Mouse (Mus musculus) embryonic facial prominence, embryonic 14.5 days (tissue): Measurements from ENCODE around the gene Slc44a4. TPM values are rescaled to one million over a fixed set of nuclear protein-coding genes. Genes with fewer than 3 reads are reported as not detected.

Experiments
- ATAC-seq: fragments of 200-750 bp; cut with Nextera tagmentation; 2 replicates; pipeline ENCODE4 v1.8.0; 2017; ENCODE audit warnings: low read depth, moderate number of reproducible peaks, moderate TSS enrichment
- DNase-seq: peaks from one replicate; pipeline ENCODE4 v3.0.0-alpha.2; 2015; ENCODE audit warnings: low spot score
- H3K27ac ChIP-seq: fragments of 300-500 bp; sonication (generic); replicated peaks from 2 replicates; pipeline ENCODE4 v1.5.1; 2014; ENCODE audit warnings: low read depth, mild to moderate bottlenecking, low read length, moderate library complexity
- H3K27me3 ChIP-seq: fragments of 300-500 bp; sonication (generic); replicated peaks from 2 replicates; pipeline ENCODE4 v1.6.1; 2014; ENCODE audit warnings: low read length; ENCODE audit not compliant: control insufficient read depth, insufficient read depth
- H3K36me3 ChIP-seq: fragments of 300-500 bp; sonication (generic); 2 replicates; pipeline ENCODE4 v1.6.1; 2014; ENCODE audit warnings: low read length, mixed read lengths; ENCODE audit not compliant: control insufficient read depth, insufficient read depth
- H3K4me1 ChIP-seq: fragments of 300-500 bp; sonication (generic); 2 replicates; pipeline ENCODE4 v1.6.1; 2014; ENCODE audit warnings: antibody characterized with exemption, low read length; ENCODE audit not compliant: control insufficient read depth, insufficient read depth
- H3K4me2 ChIP-seq: fragments of 300-500 bp; sonication (generic); 2 replicates; pipeline ENCODE4 v1.6.1; 2014; ENCODE audit warnings: low read depth, mild to moderate bottlenecking, low read length, moderate library complexity, mixed read lengths
- H3K4me3 ChIP-seq: fragments of 300-500 bp; sonication (generic); 2 replicates; pipeline ENCODE4 v1.5.1; 2014; ENCODE audit warnings: low read depth, mild to moderate bottlenecking, low read length
- H3K9ac ChIP-seq: fragments of 300-500 bp; sonication (generic); 2 replicates; pipeline ENCODE4 v1.6.1; 2014; ENCODE audit warnings: low read depth, mild to moderate bottlenecking, low read length, moderate library complexity, mixed read lengths
- H3K9me3 ChIP-seq: fragments of 300-500 bp; sonication (generic); 2 replicates; pipeline ENCODE4 v1.6.1; 2016; ENCODE audit warnings: low read length; ENCODE audit not compliant: control insufficient read depth
- WGBS: fragments of 180-500 bp; shearing (Covaris S2); extraction: QIAGEN DNeasy Blood & Tissue Kit; methylation state at CpG from one replicate; pipeline ENCODE4 v1.1.7; 2014; 5-methylcytosine and 5-hydroxymethylcytosine counted together
- polyA plus RNA-seq: library from polyadenylated mRNA; unstranded; fragments of >200 nt; fragmentation: Nextera tagmentation; extraction: Ambion mirVana; gene quantifications from 2 replicates; pipeline ENCODE4 v1.2.1, GENCODE M21; 2014

The Slc44a4 gene
- polyA plus RNA-seq, 1 experiment from 2014 or later, result 0.53 TPM

DNA sequence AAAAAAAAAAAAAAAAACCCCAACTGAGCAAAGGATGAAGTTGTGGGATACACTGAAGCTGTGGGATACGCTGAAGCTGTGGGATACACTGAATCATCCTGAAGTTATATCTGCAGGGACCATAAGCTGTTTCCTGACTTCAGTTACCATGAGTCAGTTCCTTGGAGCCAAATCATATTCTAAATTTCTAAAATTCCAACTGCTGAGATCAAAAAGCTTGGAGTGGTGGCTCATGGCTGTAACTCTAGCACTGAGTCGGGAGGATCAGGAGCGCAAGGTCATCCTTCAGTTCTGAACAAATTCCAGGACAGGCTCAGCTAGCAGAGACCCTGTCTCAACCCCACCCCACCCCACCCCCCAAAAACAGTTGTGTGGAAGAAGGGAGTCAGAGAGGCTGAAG is 28.7 kb upstream of the Slc44a4 start:
- no peak for ATAC-seq
- H3K4me1 ChIP-seq, result peaks cover 6% of the 10 kb centered on the region; the same call in 1 of the 2 replicates
- 61% methylated on average over 3 of the region's 3 CpGs for WGBS
- no peaks in the 10 kb centered on the region for H3K9me3 ChIP-seq
- no peak overlapping the region for H3K4me2 ChIP-seq
- no peak overlapping the region for H3K27ac ChIP-seq
- H3K4me3 ChIP-seq, result no peak overlapping the region
- no peaks in the 10 kb centered on the region for H3K36me3 ChIP-seq
- no peaks in the 10 kb centered on the region for H3K27me3 ChIP-seq
- H3K9ac ChIP-seq, result no peak overlapping the region
- DNase-seq, result no peak

DNA sequence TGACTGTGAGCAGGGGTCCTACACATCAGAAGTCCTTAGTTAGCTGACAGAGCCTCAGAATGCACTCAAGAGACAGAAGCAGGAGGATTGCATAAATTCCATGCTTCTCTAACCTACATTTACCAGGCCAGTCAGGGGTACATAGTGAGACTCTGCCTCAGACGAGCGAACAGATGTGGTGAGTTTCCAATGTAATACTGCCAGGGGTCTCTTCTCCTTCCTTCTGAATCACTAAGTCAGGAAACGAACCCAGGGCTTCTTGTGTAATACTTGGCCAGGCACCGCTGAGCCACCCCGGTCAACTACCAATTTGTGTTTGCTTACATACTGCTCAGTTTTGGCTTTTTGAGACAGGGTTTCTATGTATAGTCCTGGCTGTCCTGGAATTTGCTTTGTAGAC is 26.3 kb upstream of the Slc44a4 start:
- no peak overlapping the region for H3K4me2 ChIP-seq
- no peaks in the 10 kb centered on the region for H3K27me3 ChIP-seq
- DNase-seq (no peak), ATAC-seq (no peak)
- H3K36me3 ChIP-seq, result no peaks in the 10 kb centered on the region
- no peak overlapping the region for H3K27ac ChIP-seq
- WGBS, result 85% methylated on average over 5 of the region's 5 CpGs
- H3K9ac ChIP-seq, result no peak overlapping the region
- H3K4me3 ChIP-seq, result no peak overlapping the region
- no peaks in the 10 kb centered on the region for H3K9me3 ChIP-seq
- H3K4me1 ChIP-seq, result no peaks in the 10 kb centered on the region; the same call in 1 of the 2 replicates

- H3K4me2 ChIP-seq, result no peak overlapping the region
- H3K27ac ChIP-seq, result no peak overlapping the region
- no peak overlapping the region; the same call in 1 of the 2 replicates for H3K9ac ChIP-seq
- ATAC-seq, result no peak
- DNase-seq, result no peak
- H3K4me1 ChIP-seq, result no peaks in the 10 kb centered on the region
- no peaks in the 10 kb centered on the region for H3K27me3 ChIP-seq
- no peak overlapping the region for H3K4me3 ChIP-seq
- WGBS, result 82% methylated on average over 12 of the region's 12 CpGs
- H3K36me3 ChIP-seq, result no peaks in the 10 kb centered on the region
- H3K9me3 ChIP-seq, result no peaks in the 10 kb centered on the region
Measured at GRCm38 (mm10) chr17:34890074-34890743, 24.1 kb upstream of the Slc44a4 start.

DNA sequence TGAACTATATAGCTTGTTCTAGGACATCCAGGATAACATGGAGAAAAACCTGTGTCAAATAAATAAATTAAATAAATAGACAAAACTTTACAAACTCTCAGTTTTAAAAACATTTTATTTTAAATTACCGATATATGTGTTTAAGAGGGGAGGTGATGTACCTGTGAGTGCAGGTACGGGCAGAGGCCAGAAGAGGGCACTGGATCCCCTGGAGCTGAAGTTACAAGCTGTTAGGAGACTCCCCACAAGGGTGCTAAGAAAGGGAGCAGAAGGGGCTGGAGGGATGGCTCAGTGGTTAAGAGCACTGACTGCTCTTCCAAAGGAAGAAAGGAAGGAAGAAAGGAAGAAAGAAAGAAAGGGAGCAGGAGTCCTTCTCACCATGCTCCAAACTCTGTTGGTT is 22.9 kb upstream of the Slc44a4 start:
- ATAC-seq (no peak), DNase-seq (no peak)
- WGBS, result 87% methylated on average over 2 of the region's 2 CpGs
- H3K27me3 ChIP-seq, result no peaks in the 10 kb centered on the region
- H3K4me2 ChIP-seq, result no peak overlapping the region
- H3K9ac ChIP-seq, result no peak overlapping the region
- H3K4me1 ChIP-seq, result peaks cover 4% of the 10 kb centered on the region; the same call in 1 of the 2 replicates
- no peak overlapping the region for H3K27ac ChIP-seq
- H3K36me3 ChIP-seq, result peaks cover 6% of the 10 kb centered on the region; the same call in 1 of the 2 replicates
- H3K9me3 ChIP-seq, result no peaks in the 10 kb centered on the region
- H3K4me3 ChIP-seq, result no peak overlapping the region

DNA sequence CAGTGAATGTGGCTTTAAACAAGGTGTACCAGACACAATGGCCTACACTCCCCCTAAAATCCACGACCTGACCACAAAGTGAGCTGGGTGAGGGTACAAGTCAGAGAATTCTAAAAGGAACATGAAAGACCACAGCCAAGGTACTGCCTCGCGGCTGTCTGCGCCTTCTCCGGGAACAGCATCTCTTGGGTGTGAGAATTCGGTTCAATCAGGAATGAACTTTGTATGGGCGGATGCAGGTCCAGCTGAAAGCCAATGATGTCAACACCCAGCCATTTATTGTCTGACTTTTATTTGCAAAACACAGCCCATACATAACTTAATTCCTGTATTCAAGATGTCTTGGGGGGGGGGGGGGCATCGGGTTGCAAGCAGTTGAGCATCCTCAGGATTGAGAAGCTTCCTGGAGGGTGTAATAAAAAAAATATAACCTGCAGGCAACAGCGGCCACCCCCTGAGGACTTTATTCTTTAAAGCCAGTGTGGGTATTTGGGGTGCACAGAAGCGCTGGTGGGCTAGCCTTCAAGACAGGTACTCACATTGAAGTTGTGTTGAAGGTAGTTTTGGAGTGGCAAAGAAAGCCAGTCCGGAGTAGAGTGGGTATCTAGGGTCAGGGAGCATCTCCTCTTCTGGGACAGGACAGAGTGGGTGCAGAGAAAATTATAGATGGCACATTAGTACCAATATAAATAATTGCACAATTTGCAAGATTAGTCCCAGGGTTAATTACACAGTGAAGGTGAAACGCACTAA is 21.0 kb upstream of the Slc44a4 start:
- 71% methylated on average over 12 of the region's 12 CpGs for WGBS

DNA sequence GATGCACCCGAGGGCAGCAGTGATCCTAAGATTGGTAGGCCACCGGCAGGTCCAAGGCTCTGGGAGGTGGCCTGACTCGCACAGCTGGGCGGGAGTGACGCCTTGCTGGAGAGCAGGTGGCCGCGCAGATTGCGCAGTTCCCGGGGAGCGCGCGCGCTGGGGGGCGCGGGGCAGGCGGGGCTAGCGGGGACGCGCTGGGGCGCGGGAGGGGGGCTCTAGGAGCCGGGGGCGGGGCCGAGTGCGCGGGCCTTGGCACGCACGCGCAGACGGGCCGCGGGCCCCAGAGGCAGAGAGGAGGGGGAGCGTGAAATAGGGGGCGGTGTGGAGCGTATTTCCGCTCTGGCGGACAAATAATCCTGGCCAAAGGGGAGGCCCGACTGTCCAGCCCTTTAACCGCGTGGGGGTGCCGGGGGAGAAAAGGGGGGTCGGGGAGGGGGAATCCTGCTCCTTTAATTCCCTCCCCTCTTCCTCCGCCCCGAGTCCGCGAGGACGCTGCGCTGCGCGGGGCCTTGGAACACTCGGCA is 20.1 kb upstream of the Slc44a4 start:
- ATAC-seq (peak; percentile 90), DNase-seq (peak; percentile 97)
- Histone ChIP-seq H3K4me2 (peak overlapping the region; percentile 84), H3K36me3 (peaks cover 9% of the 10 kb centered on the region; the same call in 1 of the 2 replicates), H3K4me3 (peak overlapping the region; percentile 80), H3K27ac (peak overlapping the region; percentile 90), H3K9ac (peak overlapping the region; percentile 91), H3K9me3 (no peaks in the 10 kb centered on the region), H3K27me3 (no peaks in the 10 kb centered on the region), H3K4me1 (peaks cover 12% of the 10 kb centered on the region; the same call in 1 of the 2 replicates)
- 0% methylated on average over 10 of the region's 51 CpGs for WGBS

More for the DNA sequence above, 21.0 kb upstream of the Slc44a4 start:
- no peak for DNase-seq
- Histone ChIP-seq H3K27ac (peak overlapping the region; percentile 78; the same call in 1 of the 2 replicates), H3K9me3 (no peaks in the 10 kb centered on the region), H3K27me3 (no peaks in the 10 kb centered on the region), H3K4me2 (peak overlapping the region; percentile 84), H3K9ac (peak overlapping the region; percentile 91; the same call in 1 of the 2 replicates), H3K4me3 (peak overlapping the region; percentile 80; the same call in 1 of the 2 replicates), H3K36me3 (peaks cover 9% of the 10 kb centered on the region; the same call in 1 of the 2 replicates), H3K4me1 (peaks cover 12% of the 10 kb centered on the region; the same call in 1 of the 2 replicates)
- ATAC-seq, result no peak

GRCm38 (mm10) chr17:34894801-34895530 is 19.3 kb upstream of the Slc44a4 start:
- Histone ChIP-seq H3K4me1 (peaks cover 12% of the 10 kb centered on the region; the same call in 1 of the 2 replicates), H3K27me3 (no peaks in the 10 kb centered on the region), H3K27ac (peak overlapping the region; percentile 90), H3K9me3 (no peaks in the 10 kb centered on the region), H3K4me2 (peak overlapping the region; percentile 84), H3K36me3 (peaks cover 9% of the 10 kb centered on the region; the same call in 1 of the 2 replicates), H3K4me3 (peak overlapping the region; percentile 80), H3K9ac (peak overlapping the region; percentile 91)
- DNase-seq (peak; percentile 55), ATAC-seq (peak; percentile 15)
- 12% methylated on average over 23 of the region's 51 CpGs for WGBS

GRCm38 (mm10) chr17:34895724-34896123 is 18.5 kb upstream of the Slc44a4 start:
- H3K9me3 ChIP-seq, result no peaks in the 10 kb centered on the region
- peak overlapping the region; percentile 80 for H3K4me3 ChIP-seq
- H3K36me3 ChIP-seq, result peaks cover 9% of the 10 kb centered on the region; the same call in 1 of the 2 replicates
- no peak for ATAC-seq
- H3K27me3 ChIP-seq, result no peaks in the 10 kb centered on the region
- 84% methylated on average over 14 of the region's 15 CpGs for WGBS
- H3K4me1 ChIP-seq, result peaks cover 12% of the 10 kb centered on the region; the same call in 1 of the 2 replicates
- H3K4me2 ChIP-seq, result peak overlapping the region; percentile 84
- H3K9ac ChIP-seq, result peak overlapping the region; percentile 91
- H3K27ac ChIP-seq, result peak overlapping the region; percentile 90
- DNase-seq, result no peak
